Mouse (Mus musculus): ENCODE results near the gene Tent5a. TPM values are rescaled to one million over a fixed set of nuclear protein-coding genes. Genes with fewer than 3 reads are reported as not detected.

Tent5a gene
- 9.8 and 11.9 TPM in 2 replicates for polyA plus RNA-seq (2012; rRNA removed; ENCODE audit: low replicate concordance)

GRCm38 (mm10) chr9:85327242-85328211 lies at the start of gene Tent5a:
Tent5a (minus strand) TSS chr9:85327348.

GRCm38 (mm10) chr9:85312473-85312872 lies 14.7 kb downstream of the Tent5a start, which contains the start of gene Gm11114:
Gm11114 (plus strand) TSS chr9:85312773.

Other genes with a start within 250 kb of the Tent5a start
- not detected in 2 replicates for gene Gm11114, start 14.6 kb downstream of the Tent5a start, polyA plus RNA-seq (2012; rRNA removed; ENCODE audit: low replicate concordance)